Mouse (Mus musculus): ENCODE measurements around the gene Lrrc75b. TPM values are rescaled to one million over a fixed set of nuclear protein-coding genes. Genes with fewer than 3 reads are reported as not detected.

Lrrc75b gene
- polyA plus RNA-seq, 1 experiment from 2014 or later, result 0.50 TPM

DNA sequence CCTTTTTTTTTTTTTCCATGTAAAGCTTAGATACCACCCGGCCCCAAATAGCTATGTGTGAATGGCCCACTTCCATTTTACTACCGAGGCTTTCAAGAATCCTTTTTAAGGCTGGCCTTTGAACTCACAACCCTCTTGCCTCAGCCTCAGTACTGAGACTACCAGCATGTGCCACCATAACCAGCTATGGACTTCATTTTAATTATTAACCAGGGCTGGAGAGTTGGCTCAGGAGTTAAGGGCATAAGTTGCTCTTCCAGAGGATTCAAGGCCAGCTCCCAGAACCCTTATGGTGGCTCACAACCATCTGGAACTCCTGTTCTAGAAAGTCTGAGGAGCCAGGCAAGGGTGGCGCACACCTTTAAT, 55.0 kb downstream of the Lrrc75b start:
- no peak overlapping the region for H3K9ac ChIP-seq
- TF ChIP-seq CTCF (IDR thresholded peaks at IDR 0.05; ENCODE audit: low read depth), result no peak
- no peak overlapping the region; the same call in 1 of the 2 replicates for H3K27ac ChIP-seq (ENCODE audit: low read depth)
- DNase-seq, result no peak
- ATAC-seq (ENCODE audit: insufficient read depth), result no peak
- H3K9me3 ChIP-seq (ENCODE audit: low read depth, low read length), result no peaks in the 10 kb centered on the region
- no peak overlapping the region for H3K4me3 ChIP-seq (ENCODE audit: low read depth, low read length)
- H3K36me3 ChIP-seq (ENCODE audit: insufficient read depth), result peaks cover 38% of the 10 kb centered on the region
- 73% methylated on average over 3 of the region's 3 CpGs for WGBS
- H3K4me1 ChIP-seq (ENCODE audit: insufficient read depth), result no peaks in the 10 kb centered on the region
- H3K27me3 ChIP-seq (ENCODE audit: insufficient read depth, low read length), result no peaks in the 10 kb centered on the region
- no peak overlapping the region for H3K4me2 ChIP-seq

DNA sequence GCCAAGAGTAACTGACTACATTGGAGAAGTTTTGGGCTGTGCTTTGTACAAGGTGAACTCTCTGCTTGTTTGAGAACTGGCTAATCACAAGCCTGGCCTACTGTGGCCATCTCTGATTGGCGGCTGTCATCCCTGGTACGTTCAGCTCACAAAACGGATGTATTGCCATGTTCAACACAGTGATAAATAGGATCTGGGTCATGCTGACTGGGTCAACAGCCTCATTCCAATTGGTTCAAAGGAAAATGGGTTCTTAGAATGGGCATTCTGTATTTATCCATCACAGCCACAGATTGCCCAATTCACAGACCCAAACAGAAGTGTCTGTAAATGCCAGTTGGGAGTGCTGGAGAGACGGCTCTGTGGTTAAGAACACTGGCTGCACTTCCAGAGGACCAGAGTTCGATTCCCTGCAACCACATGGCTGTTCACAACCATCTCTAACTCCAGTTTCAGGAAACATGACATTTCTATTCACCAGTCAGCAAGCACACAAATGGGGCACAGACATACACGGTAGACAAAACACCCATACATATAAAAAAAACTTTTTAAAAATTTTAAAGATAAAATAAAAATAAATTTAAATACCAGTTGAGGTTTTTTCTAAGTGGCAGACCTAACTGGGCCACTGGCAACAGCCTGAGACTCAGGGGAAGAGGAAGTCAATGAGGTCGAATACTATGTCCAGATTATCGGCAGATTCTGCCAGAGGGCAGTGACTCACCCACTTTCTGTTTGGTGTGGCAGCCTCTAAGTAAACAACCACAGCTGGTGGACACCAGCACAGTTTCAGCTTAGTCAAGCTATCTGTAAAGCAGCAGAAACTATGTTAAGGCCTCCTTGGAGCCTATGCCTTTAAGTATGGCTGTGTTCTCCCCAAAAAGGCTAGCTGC, 55.6 kb downstream of the Lrrc75b start:
- WGBS, result 73% methylated on average over 8 of the region's 8 CpGs
- DNase-seq (no peak), ATAC-seq (ENCODE audit: insufficient read depth) (no peak)
- H3K27me3 ChIP-seq (ENCODE audit: insufficient read depth, low read length), result no peaks in the 10 kb centered on the region
- no peak for TF ChIP-seq CTCF (IDR thresholded peaks at IDR 0.05; ENCODE audit: low read depth)
- no peak overlapping the region for H3K9ac ChIP-seq
- H3K9me3 ChIP-seq (ENCODE audit: low read depth, low read length), result no peaks in the 10 kb centered on the region
- peaks cover 31% of the 10 kb centered on the region for H3K36me3 ChIP-seq (ENCODE audit: insufficient read depth)
- no peak overlapping the region for H3K4me3 ChIP-seq (ENCODE audit: low read depth, low read length)
- H3K4me1 ChIP-seq (ENCODE audit: insufficient read depth), result no peaks in the 10 kb centered on the region
- H3K27ac ChIP-seq (ENCODE audit: low read depth), result no peak overlapping the region
- H3K4me2 ChIP-seq, result no peak overlapping the region

DNA sequence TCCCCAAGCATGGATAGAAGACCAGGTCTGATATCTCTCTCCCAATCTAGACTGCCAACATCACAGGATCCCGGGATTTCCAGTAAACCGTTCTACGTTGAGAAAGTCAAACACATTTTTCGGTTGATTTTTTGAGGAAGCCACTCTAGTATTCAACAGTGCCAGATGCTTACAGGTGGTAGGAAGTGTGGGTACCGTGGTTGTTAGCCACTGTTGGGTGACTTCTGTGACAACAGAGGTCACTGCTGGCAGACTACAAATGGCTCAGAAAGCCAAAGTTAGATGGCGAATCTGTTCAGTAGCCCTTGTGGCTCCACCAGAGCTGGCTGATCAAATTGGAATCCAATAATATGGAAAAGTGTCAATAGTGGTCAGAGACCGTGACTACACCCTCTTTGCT, 56.4 kb downstream of the Lrrc75b start:
- H3K4me3 ChIP-seq (ENCODE audit: low read depth, low read length), result no peak overlapping the region
- ATAC-seq (ENCODE audit: insufficient read depth) (no peak), DNase-seq (no peak)
- H3K27ac ChIP-seq (ENCODE audit: low read depth), result no peak overlapping the region
- WGBS, result 91% methylated on average over 7 of the region's 7 CpGs
- no peaks in the 10 kb centered on the region for H3K9me3 ChIP-seq (ENCODE audit: low read depth, low read length)
- no peak overlapping the region for H3K9ac ChIP-seq
- H3K36me3 ChIP-seq (ENCODE audit: insufficient read depth), result peaks cover 24% of the 10 kb centered on the region
- no peaks in the 10 kb centered on the region for H3K27me3 ChIP-seq (ENCODE audit: insufficient read depth, low read length)
- H3K4me2 ChIP-seq, result no peak overlapping the region
- no peak for TF ChIP-seq CTCF (IDR thresholded peaks at IDR 0.05; ENCODE audit: low read depth)
- H3K4me1 ChIP-seq (ENCODE audit: insufficient read depth), result no peaks in the 10 kb centered on the region

DNA sequence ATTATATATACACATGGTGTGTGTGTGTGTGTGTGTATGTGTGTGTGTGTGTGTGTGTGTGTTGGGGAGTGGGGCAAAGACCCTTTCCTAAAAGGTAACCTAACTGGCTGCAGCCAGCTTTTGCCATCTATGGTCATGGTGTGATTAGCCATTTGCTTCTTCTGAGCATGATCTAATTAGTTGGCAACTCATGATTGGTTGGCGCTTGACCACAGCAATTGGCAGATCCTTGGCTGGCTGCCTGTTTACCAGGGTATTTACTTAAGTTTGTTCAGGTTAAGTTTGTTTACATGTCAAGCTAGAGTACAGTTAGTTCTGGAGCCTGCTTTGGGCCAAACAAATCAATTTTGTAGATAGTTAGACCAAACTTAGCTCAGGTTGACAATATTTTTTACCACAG, 58.5 kb downstream of the Lrrc75b start:
- Histone ChIP-seq H3K27ac (ENCODE audit: low read depth) (no peak overlapping the region), H3K27me3 (ENCODE audit: insufficient read depth, low read length) (no peaks in the 10 kb centered on the region), H3K9ac (no peak overlapping the region), H3K4me2 (no peak overlapping the region), H3K4me3 (ENCODE audit: low read depth, low read length) (no peak overlapping the region), H3K4me1 (ENCODE audit: insufficient read depth) (no peaks in the 10 kb centered on the region), H3K9me3 (ENCODE audit: low read depth, low read length) (no peaks in the 10 kb centered on the region), H3K36me3 (ENCODE audit: insufficient read depth) (peaks cover 3% of the 10 kb centered on the region)
- no peak for TF ChIP-seq CTCF (IDR thresholded peaks at IDR 0.05; ENCODE audit: low read depth)
- ATAC-seq (ENCODE audit: insufficient read depth) (no peak), DNase-seq (no peak)
- 87% methylated on average over 1 of the region's 1 CpGs for WGBS

DNA sequence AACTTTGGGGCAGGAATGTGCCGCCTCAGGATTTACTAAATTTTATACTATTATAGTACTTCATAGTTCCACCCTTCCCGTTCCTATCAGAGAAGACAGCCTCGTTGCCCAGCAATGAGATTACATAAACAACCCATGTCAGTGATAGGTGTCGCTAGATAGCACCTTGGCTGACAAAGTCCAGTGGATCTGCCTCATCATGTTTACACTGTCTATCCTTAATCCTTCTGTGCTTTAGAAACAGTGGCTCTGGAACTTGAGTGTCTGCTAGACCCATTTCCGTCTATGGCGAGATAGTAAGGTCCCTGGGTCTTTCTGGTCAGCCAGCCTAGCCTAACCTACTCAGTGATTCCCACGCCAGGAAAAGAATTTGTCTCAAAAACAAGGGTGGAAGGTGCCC, 59.8 kb downstream of the Lrrc75b start:
- H3K27ac ChIP-seq (ENCODE audit: low read depth), result no peak overlapping the region

More for the DNA sequence above, 59.8 kb downstream of the Lrrc75b start:
- no peak overlapping the region for H3K4me2 ChIP-seq
- no peak overlapping the region for H3K9ac ChIP-seq
- 32% methylated on average over 7 of the region's 7 CpGs for WGBS
- H3K4me3 ChIP-seq (ENCODE audit: low read depth, low read length), result no peak overlapping the region
- no peaks in the 10 kb centered on the region for H3K9me3 ChIP-seq (ENCODE audit: low read depth, low read length)
- H3K27me3 ChIP-seq (ENCODE audit: insufficient read depth, low read length), result no peaks in the 10 kb centered on the region
- no peak for DNase-seq
- no peak for ATAC-seq (ENCODE audit: insufficient read depth)
- no peaks in the 10 kb centered on the region for H3K4me1 ChIP-seq (ENCODE audit: insufficient read depth)
- TF ChIP-seq CTCF (IDR thresholded peaks at IDR 0.05; ENCODE audit: low read depth), result no peak
- no peaks in the 10 kb centered on the region for H3K36me3 ChIP-seq (ENCODE audit: insufficient read depth)

Other genes with a start within 250 kb of the Lrrc75b start
- 7.3 and 8.0 TPM in 2 replicates for gene Adora2a, start 243.5 kb downstream of the Lrrc75b start, polyA plus RNA-seq (2014; fragmentation: Nextera tagmentation; extraction: Ambion mirVana)
- gene Upb1, start 159.2 kb downstream of the Lrrc75b start, polyA plus RNA-seq (2014; fragmentation: Nextera tagmentation; extraction: Ambion mirVana), result 0.17 and 0.76 TPM in 2 replicates
- gene Snrpd3, start 42.8 kb downstream of the Lrrc75b start, polyA plus RNA-seq (2014; fragmentation: Nextera tagmentation; extraction: Ambion mirVana), result 188 and 202 TPM in 2 replicates
- gene Gucd1, start 42.4 kb downstream of the Lrrc75b start, polyA plus RNA-seq (2014; fragmentation: Nextera tagmentation; extraction: Ambion mirVana), result 30.8 and 32.6 TPM in 2 replicates
- gene Ggt1, start 1.3 kb upstream of the Lrrc75b start, polyA plus RNA-seq (2014; fragmentation: Nextera tagmentation; extraction: Ambion mirVana), result 1.8 and 1.9 TPM in 2 replicates
- 0.43 and 0.71 TPM in 2 replicates for gene Ggt5, start 29.0 kb upstream of the Lrrc75b start, polyA plus RNA-seq (2014; fragmentation: Nextera tagmentation; extraction: Ambion mirVana)
- 5.8 and 5.9 TPM in 2 replicates for gene Susd2, start 83.7 kb upstream of the Lrrc75b start, polyA plus RNA-seq (2014; fragmentation: Nextera tagmentation; extraction: Ambion mirVana)
- gene Cabin1, start 204.0 kb upstream of the Lrrc75b start, polyA plus RNA-seq (2014; fragmentation: Nextera tagmentation; extraction: Ambion mirVana), result 41.1 and 50.0 TPM in 2 replicates
- gene Ddt, start 213.1 kb upstream of the Lrrc75b start, polyA plus RNA-seq (2014; fragmentation: Nextera tagmentation; extraction: Ambion mirVana), result 61.6 and 71.6 TPM in 2 replicates
- not detected in 2 replicates for gene Gm20441, start 220.6 kb upstream of the Lrrc75b start, polyA plus RNA-seq (2014; fragmentation: Nextera tagmentation; extraction: Ambion mirVana)
- 18.9 and 19.8 TPM in 2 replicates for gene Gstt3, start 221.1 kb upstream of the Lrrc75b start, polyA plus RNA-seq (2014; fragmentation: Nextera tagmentation; extraction: Ambion mirVana)
- gene Gstt1, start 238.3 kb upstream of the Lrrc75b start, polyA plus RNA-seq (2014; fragmentation: Nextera tagmentation; extraction: Ambion mirVana), result 23.5 and 24.8 TPM in 2 replicates

All from lung, embryonic 14.5 days (tissue).